Mouse (Mus musculus): ENCODE results near the gene Prmt3. TPM values are rescaled to one million over a fixed set of nuclear protein-coding genes. Genes with fewer than 3 reads are reported as not detected.

Gene Prmt3
- total and polyA plus RNA-seq, 3 experiments: 62.5 to 73.9 (median 63.7) TPM

DNA sequence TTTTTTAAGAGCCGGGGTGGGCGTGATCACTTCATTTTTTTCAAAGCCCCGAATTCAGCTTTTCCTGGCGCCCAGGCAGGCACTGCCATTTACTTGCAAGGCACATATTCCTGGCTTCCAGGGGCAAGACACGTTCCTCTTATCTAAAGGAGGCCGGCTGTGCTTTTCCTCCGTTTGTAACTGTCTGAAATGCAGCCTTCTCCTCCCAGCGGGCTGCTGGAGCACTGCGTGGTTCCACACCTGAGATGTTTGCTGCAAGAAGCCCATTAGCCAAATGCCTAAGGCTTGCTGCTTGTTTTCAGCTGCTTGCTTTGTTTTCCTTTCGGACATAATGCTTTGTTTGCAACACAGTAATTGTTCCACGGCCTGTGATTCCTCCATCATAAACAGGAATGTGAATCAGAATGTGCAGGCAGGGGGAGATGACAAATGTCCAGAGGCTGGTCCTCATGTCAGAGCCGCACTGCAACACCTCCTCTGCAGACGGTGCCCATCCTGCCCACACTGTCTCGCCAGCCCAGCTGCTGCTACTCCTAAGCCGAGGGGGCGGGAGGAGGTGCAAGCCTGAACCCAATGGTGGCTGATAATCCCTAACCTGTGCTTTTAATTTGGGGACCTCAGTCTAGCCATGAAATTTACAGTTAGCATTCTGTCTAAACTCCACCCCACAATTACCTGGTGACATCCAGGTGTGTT, 104.7 kb downstream of the Prmt3 start:
- Histone ChIP-seq H3K4me1 (ENCODE audit: control insufficient read depth in 1 of 2, insufficient read depth in 2 of 2, low read length in 2 of 2) (no peaks in the 10 kb centered on the region), H3K36me3 (ENCODE audit: control insufficient read depth in 1 of 2, insufficient read depth in 2 of 2, low read length in 2 of 2) (no peaks in the 10 kb centered on the region), H3K79me2 (ENCODE audit: control insufficient read depth, insufficient read depth, low read length, poor library complexity) (no peaks in the 10 kb centered on the region), H3K4me3 (ENCODE audit: control insufficient read depth in 1 of 2, insufficient read depth in 1 of 2, low read depth in 2 of 2, low read length in 2 of 2) (no peak overlapping the region), H3K9ac (ENCODE audit: control insufficient read depth, low read depth, low read length, poor library complexity, severe bottlenecking) (no peak overlapping the region), H3K27ac (ENCODE audit: control insufficient read depth, low read depth, low read length) (no peak overlapping the region), H3K9me3 (replicated peaks; ENCODE audit: insufficient read depth, low read length) (no peaks in the 10 kb centered on the region), H3K27me3 (ENCODE audit: control insufficient read depth in 1 of 2, insufficient read depth in 2 of 2, low read length in 2 of 2) (no peaks in the 10 kb centered on the region)
- DNase-seq (ENCODE audit: low read depth, low spot score): no peak
- TF ChIP-seq UBTF (IDR thresholded peaks at IDR 0.05; ENCODE audit: borderline replicate concordance, insufficient read depth, low read depth, low read length) (no peak), NELFE (IDR thresholded peaks at IDR 0.05; ENCODE audit: low read depth, low read length) (no peak), USF2 (IDR thresholded peaks at IDR 0.05; ENCODE audit: borderline replicate concordance in 1 of 2, insufficient read depth in 1 of 2, low read depth in 1 of 2, low read length in 2 of 2) (no peak), ZKSCAN1 (IDR thresholded peaks at IDR 0.05; ENCODE audit: low read depth, low read length) (no peak), KAT2A (conservative IDR thresholded peaks at IDR 0.05; ENCODE audit: low read depth, low read length) (no peak), TCF12 (IDR thresholded peaks at IDR 0.05; ENCODE audit: low read depth, low read length) (no peak), CHD1 (IDR thresholded peaks at IDR 0.05; ENCODE audit: low read depth, low read length) (no peak), MYB (IDR thresholded peaks at IDR 0.05; ENCODE audit: low read depth, low read length) (no peak), GABPA (IDR thresholded peaks at IDR 0.05; ENCODE audit: low read depth, low read length) (no peak), POLR2AphosphoS5 (IDR thresholded peaks at IDR 0.05; ENCODE audit: borderline replicate concordance, low read depth, low read length) (no peak)

- no peaks in the 10 kb centered on the region for H3K9me3 ChIP-seq (replicated peaks; ENCODE audit: insufficient read depth, low read length)
- no peak for DNase-seq (ENCODE audit: low read depth, low spot score)
- no peak overlapping the region for H3K27ac ChIP-seq (ENCODE audit: control insufficient read depth, low read depth, low read length)
- H3K36me3 ChIP-seq (ENCODE audit: control insufficient read depth in 1 of 2, insufficient read depth in 2 of 2, low read length in 2 of 2): no peaks in the 10 kb centered on the region
- TF ChIP-seq USF2 (IDR thresholded peaks at IDR 0.05; ENCODE audit: borderline replicate concordance in 1 of 2, insufficient read depth in 1 of 2, low read depth in 1 of 2, low read length in 2 of 2) (no peak), JUND (IDR thresholded peaks at IDR 0.05; ENCODE audit: low read depth, low read length) (no peak), KAT2A (conservative IDR thresholded peaks at IDR 0.05; ENCODE audit: low read depth, low read length) (no peak), RCOR1 (IDR thresholded peaks at IDR 0.05; ENCODE audit: low read depth, low read length) (no peak), ZC3H11A (IDR thresholded peaks at IDR 0.05; ENCODE audit: low read depth, low read length) (no peak), MAX (IDR thresholded peaks at IDR 0.05; ENCODE audit: low read length) (no peak), TBP (IDR thresholded peaks at IDR 0.05; ENCODE audit: low read depth, low read length) (no peak), ELF1 (IDR thresholded peaks at IDR 0.05; ENCODE audit: low read depth, low read length) (no peak), MXI1 (IDR thresholded peaks at IDR 0.05; ENCODE audit: low read depth, low read length) (no peak), RAD21 (IDR thresholded peaks at IDR 0.05; ENCODE audit: low read depth, low read length) (no peak), NELFE (IDR thresholded peaks at IDR 0.05; ENCODE audit: low read depth, low read length) (no peak)
- H3K9ac ChIP-seq (ENCODE audit: control insufficient read depth, low read depth, low read length, poor library complexity, severe bottlenecking): no peak overlapping the region
- H3K4me3 ChIP-seq (ENCODE audit: control insufficient read depth in 1 of 2, insufficient read depth in 1 of 2, low read depth in 2 of 2, low read length in 2 of 2): no peak overlapping the region
- no peaks in the 10 kb centered on the region for H3K4me1 ChIP-seq (ENCODE audit: control insufficient read depth in 1 of 2, insufficient read depth in 2 of 2, low read length in 2 of 2)
- H3K27me3 ChIP-seq (ENCODE audit: control insufficient read depth in 1 of 2, insufficient read depth in 2 of 2, low read length in 2 of 2): no peaks in the 10 kb centered on the region
- no peaks in the 10 kb centered on the region for H3K79me2 ChIP-seq (ENCODE audit: control insufficient read depth, insufficient read depth, low read length, poor library complexity)
Observed at GRCm38 (mm10) chr7:49887776-49888390, 109.7 kb downstream of the Prmt3 start.
